Mouse (Mus musculus): Measurements from ENCODE around the gene Scimp. TPM values are rescaled to one million over a fixed set of nuclear protein-coding genes. Genes with fewer than 3 reads are reported as not detected.

Gene Scimp
- total and polyA plus RNA-seq, 3 experiments = not detected

GRCm38 (mm10) chr11:70808101-70808500 lies 4.3 kb downstream of the Scimp start:
- H3K36me3 ChIP-seq (replicated peaks) = no peaks in the 10 kb centered on the region
- peaks cover 15% of the 10 kb centered on the region for H3K4me1 ChIP-seq (ENCODE audit: insufficient read depth, low read depth, low read length)
- no peaks in the 10 kb centered on the region for H3K9me3 ChIP-seq (replicated peaks)
- H3K4me3 ChIP-seq (ENCODE audit: low read depth, low read length) = no peak overlapping the region
- ATAC-seq (ENCODE audit: extremely low read depth, insufficient number of reproducible peaks, low FRiP score, poor library complexity, severe bottlenecking) (no peak), DNase-seq (ENCODE audit: low spot score) (no peak)
- TF ChIP-seq TAL1 (conservative IDR thresholded peaks at IDR 0.05; ENCODE audit: low read depth, low read length) = no peak
- no peak for TF ChIP-seq POLR2AphosphoS5 (IDR thresholded peaks at IDR 0.05; ENCODE audit: insufficient replicate concordance, low read depth, low read length)
- no peak for TF ChIP-seq CTCF (IDR thresholded peaks at IDR 0.05; ENCODE audit: low read depth, low read length)
- no peak for TF ChIP-seq GATA2 (IDR thresholded peaks at IDR 0.05; ENCODE audit: borderline replicate concordance, low read depth, low read length)
- peaks cover 60% of the 10 kb centered on the region for H3K27me3 ChIP-seq (ENCODE audit: insufficient read depth, low read length)

- no peaks in the 10 kb centered on the region for H3K9me3 ChIP-seq (replicated peaks)
- H3K36me3 ChIP-seq (replicated peaks) = no peaks in the 10 kb centered on the region
- ATAC-seq (ENCODE audit: extremely low read depth, insufficient number of reproducible peaks, low FRiP score, poor library complexity, severe bottlenecking) (no peak), DNase-seq (ENCODE audit: low spot score) (no peak)
- no peak overlapping the region for H3K4me3 ChIP-seq (ENCODE audit: low read depth, low read length)
- peaks cover 11% of the 10 kb centered on the region for H3K4me1 ChIP-seq (ENCODE audit: insufficient read depth, low read depth, low read length)
- TF ChIP-seq GATA2 (IDR thresholded peaks at IDR 0.05; ENCODE audit: borderline replicate concordance, low read depth, low read length) (no peak), GATA1 (IDR thresholded peaks at IDR 0.05; ENCODE audit: borderline replicate concordance, low read length) (no peak), TAL1 (conservative IDR thresholded peaks at IDR 0.05; ENCODE audit: low read depth, low read length) (no peak), POLR2AphosphoS5 (IDR thresholded peaks at IDR 0.05; ENCODE audit: insufficient replicate concordance, low read depth, low read length) (no peak), CTCF (IDR thresholded peaks at IDR 0.05; ENCODE audit: low read depth, low read length) (no peak)
- H3K27me3 ChIP-seq (ENCODE audit: insufficient read depth, low read length) = peaks cover 63% of the 10 kb centered on the region
Observed at GRCm38 (mm10) chr11:70807630-70808029, 4.8 kb downstream of the Scimp start.

GRCm38 (mm10) chr11:70806697-70807096 lies 5.7 kb downstream of the Scimp start:
- no peaks in the 10 kb centered on the region for H3K9me3 ChIP-seq (replicated peaks)
- no peaks in the 10 kb centered on the region for H3K36me3 ChIP-seq (replicated peaks)
- 0 out of 2 replicates have a peak, but pooled peaks cover 2% of the 10 kb centered on the region for H3K4me1 ChIP-seq (ENCODE audit: insufficient read depth, low read depth, low read length)
- ATAC-seq (ENCODE audit: extremely low read depth, insufficient number of reproducible peaks, low FRiP score, poor library complexity, severe bottlenecking) = no peak
- TF ChIP-seq GATA1 (IDR thresholded peaks at IDR 0.05; ENCODE audit: borderline replicate concordance, low read length) (no peak), TAL1 (conservative IDR thresholded peaks at IDR 0.05; ENCODE audit: low read depth, low read length) (no peak), GATA2 (IDR thresholded peaks at IDR 0.05; ENCODE audit: borderline replicate concordance, low read depth, low read length) (no peak), CTCF (IDR thresholded peaks at IDR 0.05; ENCODE audit: low read depth, low read length) (no peak), POLR2AphosphoS5 (IDR thresholded peaks at IDR 0.05; ENCODE audit: insufficient replicate concordance, low read depth, low read length) (no peak)
- DNase-seq (ENCODE audit: low spot score) = no peak
- H3K27me3 ChIP-seq (ENCODE audit: insufficient read depth, low read length) = peaks cover 62% of the 10 kb centered on the region
- H3K4me3 ChIP-seq (ENCODE audit: low read depth, low read length) = no peak overlapping the region

GRCm38 (mm10) chr11:70805641-70806175 lies 6.7 kb downstream of the Scimp start:
- ATAC-seq (ENCODE audit: extremely low read depth, insufficient number of reproducible peaks, low FRiP score, poor library complexity, severe bottlenecking) (no peak), DNase-seq (ENCODE audit: low spot score) (no peak)
- Histone ChIP-seq H3K4me1 (ENCODE audit: insufficient read depth, low read depth, low read length) (0 out of 2 replicates have a peak, but pooled peaks cover 2% of the 10 kb centered on the region), H3K27me3 (ENCODE audit: insufficient read depth, low read length) (peaks cover 55% of the 10 kb centered on the region), H3K36me3 (replicated peaks) (no peaks in the 10 kb centered on the region), H3K9me3 (replicated peaks) (no peaks in the 10 kb centered on the region), H3K4me3 (ENCODE audit: low read depth, low read length) (no peak overlapping the region)
- no peak for TF ChIP-seq GATA2 (IDR thresholded peaks at IDR 0.05; ENCODE audit: borderline replicate concordance, low read depth, low read length)
- TF ChIP-seq POLR2AphosphoS5 (IDR thresholded peaks at IDR 0.05; ENCODE audit: insufficient replicate concordance, low read depth, low read length) = no peak
- TF ChIP-seq CTCF (IDR thresholded peaks at IDR 0.05; ENCODE audit: low read depth, low read length) = no peak
- no peak for TF ChIP-seq TAL1 (conservative IDR thresholded peaks at IDR 0.05; ENCODE audit: low read depth, low read length)
- no peak for TF ChIP-seq GATA1 (IDR thresholded peaks at IDR 0.05; ENCODE audit: borderline replicate concordance, low read length)

- Histone ChIP-seq H3K9me3 (replicated peaks) (no peaks in the 10 kb centered on the region), H3K36me3 (replicated peaks) (no peaks in the 10 kb centered on the region), H3K4me3 (ENCODE audit: low read depth, low read length) (no peak overlapping the region), H3K4me1 (ENCODE audit: insufficient read depth, low read depth, low read length) (0 out of 2 replicates have a peak, but pooled peaks cover 2% of the 10 kb centered on the region), H3K27me3 (ENCODE audit: insufficient read depth, low read length) (peaks cover 58% of the 10 kb centered on the region)
- ATAC-seq (ENCODE audit: extremely low read depth, insufficient number of reproducible peaks, low FRiP score, poor library complexity, severe bottlenecking) (no peak), DNase-seq (ENCODE audit: low spot score) (no peak)
- TF ChIP-seq CTCF (IDR thresholded peaks at IDR 0.05; ENCODE audit: low read depth, low read length) (no peak), POLR2AphosphoS5 (IDR thresholded peaks at IDR 0.05; ENCODE audit: insufficient replicate concordance, low read depth, low read length) (no peak), GATA1 (IDR thresholded peaks at IDR 0.05; ENCODE audit: borderline replicate concordance, low read length) (no peak), TAL1 (conservative IDR thresholded peaks at IDR 0.05; ENCODE audit: low read depth, low read length) (no peak), GATA2 (IDR thresholded peaks at IDR 0.05; ENCODE audit: borderline replicate concordance, low read depth, low read length) (no peak)
Observed at GRCm38 (mm10) chr11:70804395-70804794, 8.0 kb downstream of the Scimp start.

- Histone ChIP-seq H3K27me3 (ENCODE audit: insufficient read depth, low read length) (peaks cover 55% of the 10 kb centered on the region), H3K4me3 (ENCODE audit: low read depth, low read length) (no peak overlapping the region), H3K36me3 (replicated peaks) (no peaks in the 10 kb centered on the region), H3K9me3 (replicated peaks) (no peaks in the 10 kb centered on the region), H3K4me1 (ENCODE audit: insufficient read depth, low read depth, low read length) (0 out of 2 replicates have a peak, but pooled peaks cover 2% of the 10 kb centered on the region)
- no peak for ATAC-seq (ENCODE audit: extremely low read depth, insufficient number of reproducible peaks, low FRiP score, poor library complexity, severe bottlenecking)
- DNase-seq (ENCODE audit: low spot score) = no peak
- TF ChIP-seq GATA1 (IDR thresholded peaks at IDR 0.05; ENCODE audit: borderline replicate concordance, low read length) (no peak), POLR2AphosphoS5 (IDR thresholded peaks at IDR 0.05; ENCODE audit: insufficient replicate concordance, low read depth, low read length) (no peak), GATA2 (IDR thresholded peaks at IDR 0.05; ENCODE audit: borderline replicate concordance, low read depth, low read length) (no peak), TAL1 (conservative IDR thresholded peaks at IDR 0.05; ENCODE audit: low read depth, low read length) (no peak), CTCF (IDR thresholded peaks at IDR 0.05; ENCODE audit: low read depth, low read length) (no peak)
Observed at GRCm38 (mm10) chr11:70803711-70804200, 8.6 kb downstream of the Scimp start.
